Mouse (Mus musculus): ENCODE measurements around the gene Fat2. TPM values are rescaled to one million over a fixed set of nuclear protein-coding genes. Genes with fewer than 3 reads are reported as not detected.

Fat2 gene
- total RNA-seq, 2 experiments from 2014 or later: 0.17 to 0.43 TPM

- no peak for DNase-seq
Observed at GRCm38 (mm10) chr11:55329868-55330772, 6.2 kb downstream of the Fat2 start.

- no peak for DNase-seq
Observed at GRCm38 (mm10) chr11:55327558-55328409, 8.6 kb downstream of the Fat2 start.

DNA sequence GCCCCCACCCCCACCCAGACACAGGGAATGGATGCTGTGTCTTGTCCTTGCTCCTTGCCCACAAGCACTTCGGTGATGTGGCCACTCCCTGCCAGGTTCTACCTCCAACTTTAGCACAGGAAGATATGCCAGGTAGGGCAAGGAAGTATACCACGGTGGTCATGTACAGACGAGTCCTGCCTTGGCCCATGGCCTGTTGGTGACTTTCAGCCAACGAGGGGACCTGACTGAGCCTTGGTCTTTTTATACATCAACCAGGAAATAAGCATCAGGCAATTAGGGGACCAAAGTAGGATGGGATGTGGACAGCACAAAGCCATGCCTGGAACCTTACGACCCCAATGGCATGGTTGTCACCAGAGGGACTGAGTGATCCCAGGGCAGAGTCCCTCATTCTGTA, 9.3 kb downstream of the Fat2 start:
- no peak for DNase-seq

DNA sequence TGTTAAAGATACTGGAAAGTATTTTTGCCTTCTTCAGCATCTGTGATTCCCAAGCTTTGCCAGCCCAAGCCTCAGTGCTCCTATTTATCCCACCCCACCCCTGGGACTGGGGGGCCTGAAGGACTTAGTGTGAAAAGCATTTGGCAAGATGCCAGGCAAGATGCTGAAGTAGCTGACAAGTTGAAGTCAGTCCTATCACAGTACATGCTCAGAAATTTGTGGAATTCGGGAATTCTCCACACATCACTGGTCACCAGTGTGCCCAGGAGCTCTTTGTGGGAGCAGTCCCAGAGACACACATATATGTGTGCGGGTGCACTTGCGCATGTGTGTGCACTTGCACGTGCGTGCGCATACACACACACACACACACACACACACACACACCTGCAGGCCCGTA, 10.2 kb downstream of the Fat2 start:
- DNase-seq: no peak

- DNase-seq: peak; percentile 68 to 69
Observed at GRCm38 (mm10) chr11:55323854-55324253, 12.5 kb downstream of the Fat2 start.

GRCm38 (mm10) chr11:55320990-55321389, 15.4 kb downstream of the Fat2 start:
- DNase-seq: no peak

- no peak for DNase-seq
Observed at GRCm38 (mm10) chr11:55315966-55316365, 20.4 kb downstream of the Fat2 start.

DNA sequence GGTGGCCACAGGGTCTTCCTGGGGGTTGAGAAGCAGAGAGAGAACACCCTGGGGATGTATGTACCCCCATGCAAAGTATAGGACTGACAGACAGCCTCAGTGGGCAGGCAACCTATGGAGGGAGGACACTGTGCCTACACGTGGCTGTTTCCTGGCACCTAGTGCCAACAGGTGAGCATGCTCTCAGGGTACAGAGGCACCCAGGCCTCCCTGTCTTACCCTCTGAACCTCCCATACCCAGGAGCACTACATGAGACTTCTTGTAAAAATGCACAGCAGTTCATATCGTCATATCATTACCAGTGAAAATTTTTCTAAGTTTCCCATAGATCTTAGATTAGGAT, 21.7 kb downstream of the Fat2 start:
- DNase-seq: no peak

- DNase-seq: no peak
Observed at GRCm38 (mm10) chr11:55313768-55314703, 22.3 kb downstream of the Fat2 start.

DNA sequence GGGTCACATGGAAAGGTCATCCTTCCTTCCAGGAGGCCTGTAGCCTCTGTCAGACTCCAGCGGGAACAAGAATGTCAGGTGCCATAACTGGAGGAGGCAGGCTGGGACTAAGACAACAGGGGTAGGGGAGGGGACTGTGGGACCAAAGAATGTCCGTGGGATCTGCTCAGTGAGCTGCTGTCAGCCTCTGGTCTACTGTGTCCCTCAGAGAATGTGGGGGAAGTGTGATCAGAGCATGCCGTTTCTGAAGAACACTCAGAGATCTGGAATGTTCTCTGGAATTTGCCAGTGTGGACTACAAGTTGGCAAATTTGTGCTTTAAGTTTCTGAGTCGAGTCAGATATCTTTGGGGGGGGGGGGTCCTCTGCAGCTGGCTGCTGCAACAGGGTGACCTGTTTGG, 34.0 kb downstream of the Fat2 start:
- DNase-seq: no peak

DNA sequence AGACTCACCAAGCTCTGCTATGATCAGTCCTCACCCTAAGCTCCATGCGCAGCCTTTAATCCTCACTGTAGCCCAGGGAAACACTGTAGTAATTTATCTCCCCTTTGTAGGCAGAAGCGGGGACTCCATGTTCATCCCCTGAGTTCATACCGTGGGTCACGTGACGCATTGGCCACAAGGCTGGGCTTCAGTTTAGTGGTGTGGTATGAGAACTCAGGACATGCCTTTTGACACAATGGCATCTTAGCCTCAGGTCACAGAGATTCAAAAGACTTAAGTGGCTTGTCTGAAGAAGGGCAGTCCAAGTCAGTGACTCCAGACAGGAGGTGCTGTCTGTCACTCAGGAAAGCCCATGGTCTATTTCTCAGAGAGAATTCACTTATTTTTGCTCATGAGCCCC, 43.2 kb downstream of the Fat2 start:
- DNase-seq: no peak

DNA sequence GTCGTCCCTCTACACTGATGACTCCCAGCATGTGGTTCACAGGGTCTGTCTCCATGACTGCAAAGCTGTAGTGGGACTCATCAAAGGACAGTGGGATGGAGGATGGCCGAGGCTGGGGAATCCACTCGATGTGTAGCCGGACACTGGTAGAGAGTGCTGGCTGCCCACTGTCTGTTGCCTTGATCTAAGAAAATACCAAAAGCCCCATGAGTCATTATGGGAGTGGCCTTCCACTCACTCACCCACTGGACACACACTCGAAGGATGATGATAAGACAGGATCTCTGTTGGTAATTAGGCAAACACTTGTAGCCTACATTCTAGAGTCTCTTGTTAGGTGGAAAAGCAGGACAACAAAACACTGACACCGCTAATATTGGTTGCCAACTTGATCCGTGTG, 44.5 kb downstream of the Fat2 start:
- no peak for DNase-seq

- DNase-seq: no peak
Observed at GRCm38 (mm10) chr11:55289851-55290391, 46.4 kb downstream of the Fat2 start.

DNA sequence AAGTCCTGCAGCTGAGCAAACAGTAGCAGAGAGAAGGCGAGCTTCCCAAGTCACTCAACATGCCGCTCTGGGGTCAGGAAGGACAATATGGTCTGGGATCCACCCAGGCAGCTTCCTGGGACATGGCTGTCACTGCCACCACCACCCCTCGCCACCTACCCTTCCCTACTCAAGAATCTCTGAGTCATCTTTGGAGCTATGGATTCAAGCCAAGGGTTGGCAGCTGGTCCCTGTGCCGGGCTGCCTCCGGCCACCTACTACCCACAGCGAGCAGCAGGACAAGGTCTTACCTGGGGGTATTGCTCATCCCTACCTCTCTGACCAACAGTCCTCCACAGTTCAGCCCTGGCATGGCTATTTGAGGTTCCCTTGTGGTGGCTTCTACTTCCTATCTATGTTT, 61.6 kb downstream of the Fat2 start:
- no peak for DNase-seq

DNA sequence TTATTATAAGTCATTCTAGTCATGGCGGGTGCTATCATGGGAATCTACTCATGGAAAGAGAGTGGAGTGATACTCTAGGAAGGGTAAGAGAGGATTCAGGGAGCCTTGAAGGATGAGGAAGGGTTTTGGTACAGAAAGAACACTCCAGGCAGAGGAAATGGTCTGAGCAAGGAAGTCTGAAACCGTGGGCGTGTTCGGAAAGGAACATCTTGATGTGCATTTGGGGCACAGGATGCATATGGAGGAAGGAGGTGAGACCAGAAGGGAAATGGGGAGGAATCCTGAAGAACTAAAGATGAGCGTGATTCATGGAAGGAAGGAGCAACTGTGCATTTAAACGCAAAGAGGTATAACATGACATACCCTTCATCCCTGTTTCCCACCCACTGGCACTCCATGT, 67.8 kb downstream of the Fat2 start:
- DNase-seq: no peak

GRCm38 (mm10) chr11:55265647-55266046, 70.7 kb downstream of the Fat2 start:
- DNase-seq: peak; percentile 9 to 31

DNA sequence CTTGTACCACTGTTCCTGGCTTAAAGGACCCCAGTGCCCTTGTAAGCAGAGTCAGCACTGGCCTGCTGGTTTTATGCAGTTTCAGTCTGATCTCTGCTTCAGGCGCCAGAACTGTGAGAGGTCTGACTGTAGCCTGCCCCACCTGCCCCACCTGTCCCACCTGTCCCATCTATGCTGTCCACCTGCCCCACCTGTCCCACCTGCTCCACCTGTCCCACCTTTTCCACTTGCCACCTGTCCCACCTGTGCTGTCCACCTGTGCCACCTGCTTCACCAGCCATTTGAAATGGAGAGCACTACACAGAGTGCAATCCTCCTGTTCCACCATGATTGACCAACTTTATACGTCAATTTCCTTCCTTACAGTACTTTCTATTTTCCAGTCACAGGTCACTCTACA, 72.0 kb downstream of the Fat2 start:
- no peak for DNase-seq

- peak; percentile 24 to 33 for DNase-seq
Observed at GRCm38 (mm10) chr11:55262000-55262399, 74.4 kb downstream of the Fat2 start.

DNA sequence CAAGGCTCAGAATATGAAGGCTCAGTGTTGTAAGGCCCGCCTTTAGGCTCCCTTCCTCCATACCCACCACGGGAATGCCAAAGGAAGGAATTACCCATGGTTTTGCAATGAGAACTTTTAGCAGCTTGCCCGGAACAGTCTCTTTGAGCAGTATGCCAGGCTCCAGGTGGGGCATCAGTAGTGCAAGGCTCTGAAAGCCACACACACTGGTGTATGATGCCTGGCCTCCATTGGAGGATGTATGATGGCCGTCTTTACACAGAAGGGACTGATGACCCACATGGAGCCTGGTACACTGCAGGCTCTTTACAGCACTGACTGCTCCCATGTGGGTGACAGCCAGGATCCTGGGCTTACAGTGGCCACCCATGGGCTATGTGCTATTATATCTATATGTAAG, 75.3 kb downstream of the Fat2 start:
- no peak for DNase-seq

GRCm38 (mm10) chr11:55253391-55253790, 83.0 kb downstream of the Fat2 start:
- no peak for DNase-seq

DNA sequence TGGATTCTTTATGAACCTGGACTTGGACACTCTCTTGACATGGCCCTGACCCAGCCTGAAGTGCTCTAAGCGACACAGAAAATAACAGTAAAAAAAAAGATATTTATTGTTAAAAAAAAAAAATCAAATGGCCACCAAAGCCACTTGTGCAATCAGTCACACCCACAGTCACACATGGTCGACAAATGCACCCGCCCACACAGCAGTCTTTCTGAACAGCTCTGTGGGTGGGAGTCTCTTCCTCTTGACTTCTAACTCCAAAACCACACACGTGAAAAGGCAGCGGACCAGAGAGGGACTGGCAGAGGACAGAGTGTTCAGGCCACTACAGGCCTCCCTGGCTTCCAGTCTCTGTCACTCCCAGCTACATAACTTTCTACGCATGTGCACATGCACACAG, 85.8 kb downstream of the Fat2 start:
- DNase-seq: peak; percentile 41 to 50

DNA sequence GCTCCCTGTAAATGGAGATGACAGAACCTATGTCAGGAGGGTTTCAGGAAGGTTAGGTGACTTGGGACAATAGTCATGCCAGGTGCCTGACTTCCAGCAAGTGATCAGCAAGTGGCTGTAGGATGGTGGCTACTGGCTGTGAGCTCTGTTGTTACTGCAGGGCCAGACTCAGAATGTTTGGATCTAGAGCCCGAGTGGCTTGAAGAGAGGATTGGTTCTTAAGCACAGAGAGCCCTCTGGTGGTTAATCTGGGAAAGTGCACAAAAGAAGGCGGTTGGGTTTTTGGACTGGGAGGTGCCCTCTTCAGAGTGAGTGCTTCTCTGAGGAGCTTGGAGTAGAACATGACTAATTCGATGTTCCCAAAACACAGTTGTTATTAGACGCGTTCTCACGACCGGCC, 95.8 kb downstream of the Fat2 start:
- DNase-seq: peak; percentile 72 to 76
